In the genomic region with DNA sequence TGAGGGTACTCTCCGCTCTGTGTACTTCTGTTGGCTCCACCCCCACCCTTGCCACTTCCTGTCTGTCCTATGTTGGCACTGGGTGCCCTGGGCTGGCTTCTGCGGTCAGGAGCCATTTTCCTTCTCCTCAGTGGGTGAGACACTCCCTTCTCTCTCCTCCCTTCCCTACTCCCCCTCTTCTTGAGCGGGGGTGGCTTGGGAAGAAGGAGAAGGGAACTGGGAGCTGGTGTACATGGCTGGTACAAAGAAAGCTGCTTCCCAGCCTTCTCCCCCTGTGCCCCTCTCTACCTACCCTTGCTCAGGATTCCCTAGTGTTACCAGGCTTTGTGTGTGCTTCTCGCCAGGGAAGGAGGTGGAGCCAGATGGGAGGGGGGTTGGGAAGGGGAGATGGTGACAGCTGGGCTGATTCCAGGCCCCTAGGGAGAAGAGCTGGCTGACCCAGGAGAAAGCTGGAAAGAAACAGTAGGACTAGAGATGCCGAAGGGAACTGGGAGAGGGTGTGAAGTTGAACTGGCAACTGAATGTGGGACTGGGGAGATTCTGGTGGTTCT, we compare ENCODE assay signal across 9 mouse cellular contexts. TPM values are rescaled to one million over a fixed set of nuclear protein-coding genes. Genes with fewer than 3 reads are reported as not detected.
A peak's percentile ranks its signal among the peaks of the same experiment; 100 is the strongest.
DNase-seq lines count a peak whose midpoint lies in the region; ATAC-seq and TF ChIP-seq lines count a peak whose summit lies in the region.
"Had no signal": no experiment of that assay in that cellular context is flagged by ENCODE, and none has a peak within 500 bp of the region (broad histone marks: within the 10 kb centered on the region; RNA-seq: fewer than 3 reads in every experiment).

No protein-coding gene starts in this region.

- TF ChIP-seq POLR2A in lung, adult 2 months (IDR thresholded peaks at IDR 0.05; ENCODE audit: borderline replicate concordance, extremely low read depth, low read depth, low read length), result no peak

- H3K4me3 ChIP-seq in gastrocnemius, adult 2 months, result peak overlapping the region; percentile 98
- H3K4me3 ChIP-seq in forebrain, embryonic 11.5 days (ENCODE audit: low read depth, low read length), result peak overlapping the region; percentile 11; the same call in 1 of the 2 replicates
- peak overlapping the region; percentile 84 for H3K4me3 ChIP-seq in hindbrain, embryonic 14.5 days (replicated peaks; ENCODE audit: low read length)
- peak overlapping the region; percentile 1 for H3K4me3 ChIP-seq in lung, adult 2 months (replicated peaks; ENCODE audit: extremely low read depth, low read depth, low read length)
- no peak overlapping the region; the same call in 1 of the 2 replicates for H3K4me3 ChIP-seq in neural tube, embryonic 14.5 days (ENCODE audit: low read depth, low read length)

- H3K36me3 ChIP-seq in forebrain, embryonic 11.5 days (ENCODE audit: control insufficient read depth, insufficient read depth, low read length), result peaks cover 32% of the 10 kb centered on the region
- H3K36me3 ChIP-seq in hindbrain, embryonic 14.5 days (replicated peaks; ENCODE audit: control insufficient read depth, insufficient read depth), result peaks cover 62% of the 10 kb centered on the region
- peaks cover 51% of the 10 kb centered on the region for H3K36me3 ChIP-seq in neural tube, embryonic 14.5 days (ENCODE audit: control insufficient read depth, insufficient read depth, low read length)

- no peak for ATAC-seq in forebrain, embryonic 11.5 days (replicated peaks; ENCODE audit: low FRiP score)
- no peak for ATAC-seq in hindbrain, embryonic 14.5 days (ENCODE audit: low FRiP score)
- ATAC-seq in neural tube, embryonic 14.5 days (ENCODE audit: low read depth), result no peak
- ATAC-seq: Patski had no signal

- intact Hi-C loops in gastrocnemius, adult 2 months (cut with DNase I), result loop anchor here (5.0 kb wide), 1 partner anchor 33 kb away; the partner anchor contains the start of gene Nop2

- H3K27ac ChIP-seq in gastrocnemius, adult 2 months, result peak overlapping the region; percentile 94
- H3K27ac ChIP-seq in forebrain, embryonic 11.5 days (ENCODE audit: low read depth, low read length), result peak overlapping the region; percentile 70
- peak overlapping the region; percentile 79 for H3K27ac ChIP-seq in hindbrain, embryonic 14.5 days
- peak overlapping the region; percentile 12; the same call in 1 of the 2 replicates for H3K27ac ChIP-seq in neural tube, embryonic 14.5 days (ENCODE audit: low read depth, low read length)

- H3K9ac ChIP-seq in forebrain, embryonic 11.5 days (ENCODE audit: low read length), result peak overlapping the region; percentile 37; the same call in 1 of the 2 replicates
- H3K9ac ChIP-seq in hindbrain, embryonic 14.5 days, result peak overlapping the region; percentile 92
- H3K9ac ChIP-seq in neural tube, embryonic 14.5 days (replicated peaks; ENCODE audit: low read depth, low read length), result 0 out of 2 replicates have a peak overlapping the region, but pooled peaks have one; percentile 26

- H3K9me3 ChIP-seq in forebrain, embryonic 11.5 days (ENCODE audit: control insufficient read depth, low read length), result no peaks in the 10 kb centered on the region
- no peaks in the 10 kb centered on the region for H3K9me3 ChIP-seq in hindbrain, embryonic 14.5 days (ENCODE audit: control insufficient read depth, low read length)
- H3K9me3 ChIP-seq in neural tube, embryonic 14.5 days (ENCODE audit: control insufficient read depth, low read length), result no peaks in the 10 kb centered on the region

- peak overlapping the region; percentile 97 for H3K4me2 ChIP-seq in forebrain, embryonic 11.5 days (ENCODE audit: low read depth, low read length, severe bottlenecking)
- H3K4me2 ChIP-seq in hindbrain, embryonic 14.5 days (replicated peaks), result peak overlapping the region; percentile 81
- peak overlapping the region; percentile 91 for H3K4me2 ChIP-seq in neural tube, embryonic 14.5 days (ENCODE audit: low read depth, low read length)

- no peak for TF ChIP-seq CTCF in gastrocnemius, adult 2 months (IDR thresholded peaks at IDR 0.05)
- no peak for TF ChIP-seq CTCF in lung, adult 2 months (IDR thresholded peaks at IDR 0.05; ENCODE audit: insufficient read depth, low read length)

- no peaks in the 10 kb centered on the region for H3K27me3 ChIP-seq in forebrain, embryonic 11.5 days (ENCODE audit: control insufficient read depth, insufficient read depth, low read length)
- H3K27me3 ChIP-seq in hindbrain, embryonic 14.5 days (ENCODE audit: control insufficient read depth, insufficient read depth, low read length), result no peaks in the 10 kb centered on the region
- no peaks in the 10 kb centered on the region; the same call in 1 of the 2 replicates for H3K27me3 ChIP-seq in neural tube, embryonic 14.5 days (ENCODE audit: control insufficient read depth, insufficient read depth, low read length)
- H3K27me3 ChIP-seq: Patski had no signal

- DNase-seq in gastrocnemius, adult 2 months, result peak; percentile 60
- no peak for DNase-seq in gastrocnemius, postnatal 4 days (ENCODE audit: low spot score in 2 of 2)
- peak; percentile 64 for DNase-seq in MN1 (ENCODE audit: low spot score)
- peak; percentile 63 for DNase-seq in forebrain, embryonic 11.5 days (ENCODE audit: low spot score)
- DNase-seq in hindbrain, embryonic 14.5 days (ENCODE audit: low spot score), result no peak
- peak; percentile 48 for DNase-seq in lung, adult 2 months
- DNase-seq in left cerebral cortex, adult 11 months (ENCODE audit: low spot score), result no peak

- H3K4me1 ChIP-seq in forebrain, embryonic 11.5 days (replicated peaks; ENCODE audit: control insufficient read depth, insufficient read depth, low read length), result peaks cover 26% of the 10 kb centered on the region
- peaks cover 33% of the 10 kb centered on the region for H3K4me1 ChIP-seq in hindbrain, embryonic 14.5 days (replicated peaks; ENCODE audit: control insufficient read depth, insufficient read depth, low read length)
- peaks cover 28% of the 10 kb centered on the region for H3K4me1 ChIP-seq in lung, adult 2 months (ENCODE audit: control insufficient read depth, insufficient read depth, low read length)
- H3K4me1 ChIP-seq in neural tube, embryonic 14.5 days (ENCODE audit: control insufficient read depth, insufficient read depth, low read length), result peaks cover 27% of the 10 kb centered on the region

- WGBS in forebrain, embryonic 11.5 days, result 60% methylated on average over 5 of the region's 5 CpGs
- WGBS in hindbrain, embryonic 14.5 days, result 26% methylated on average over 5 of the region's 5 CpGs
- WGBS in lung, adult 2 months, result 21% methylated on average over 5 of the region's 5 CpGs
- 28% methylated on average over 5 of the region's 5 CpGs for WGBS in neural tube, embryonic 14.5 days

RNA-seq across cellular contexts. Expression of gene Chd4, which starts 3.7 kb away (rescaled TPM):
- total RNA-seq in gastrocnemius, adult 2 months (2021), result 10 to 100 TPM; 68.8 to 71.2 TPM
- 100 to 1,000 TPM; 160 to 164 TPM for total RNA-seq in gastrocnemius, postnatal 4 days (2021)
- polyA plus RNA-seq in forebrain, embryonic 11.5 days (2014; fragmentation: Nextera tagmentation; extraction: Ambion mirVana), result 124 and 131 TPM in 2 replicates
- polyA plus RNA-seq in hindbrain, embryonic 14.5 days (2014; fragmentation: Nextera tagmentation; extraction: Ambion mirVana), result 68.5 and 78.0 TPM in 2 replicates
- 108 and 129 TPM in 2 replicates for polyA plus RNA-seq in lung, adult 2 months (2012; rRNA removed)
- polyA plus RNA-seq in neural tube, embryonic 14.5 days (2014; fragmentation: Nextera tagmentation; extraction: Ambion mirVana), result 72.1 and 82.2 TPM in 2 replicates

RNA-seq across cellular contexts. Expression of gene Lpar5, which starts 31.8 kb away (rescaled TPM):
- not detected for total RNA-seq in gastrocnemius, adult 2 months (2021)
- total RNA-seq in gastrocnemius, postnatal 4 days (2021), result under 1 TPM; 0.20 to 0.31 TPM
- polyA plus RNA-seq in forebrain, embryonic 11.5 days (2014; fragmentation: Nextera tagmentation; extraction: Ambion mirVana), result 0.21 and 0.36 TPM in 2 replicates
- polyA plus RNA-seq in hindbrain, embryonic 14.5 days (2014; fragmentation: Nextera tagmentation; extraction: Ambion mirVana), result 0.50 and 0.51 TPM in 2 replicates
- 6.5 and 13.9 TPM in 2 replicates for polyA plus RNA-seq in lung, adult 2 months (2012; rRNA removed)
- polyA plus RNA-seq in neural tube, embryonic 14.5 days (2014; fragmentation: Nextera tagmentation; extraction: Ambion mirVana), result 0.70 and 0.91 TPM in 2 replicates
- polyA plus RNA-seq: Patski had no signal

RNA-seq across cellular contexts. Expression of gene Nop2, which starts 32.2 kb away (rescaled TPM):
- total RNA-seq in gastrocnemius, adult 2 months (2021), result 10 to 100 TPM; 17.9 to 18.1 TPM
- total RNA-seq in gastrocnemius, postnatal 4 days (2021), result 10 to 100 TPM; 26.7 to 28.5 TPM
- polyA plus RNA-seq in forebrain, embryonic 11.5 days (2014; fragmentation: Nextera tagmentation; extraction: Ambion mirVana), result 65.4 and 70.3 TPM in 2 replicates
- 40.3 and 48.4 TPM in 2 replicates for polyA plus RNA-seq in hindbrain, embryonic 14.5 days (2014; fragmentation: Nextera tagmentation; extraction: Ambion mirVana)
- 10.1 and 13.6 TPM in 2 replicates for polyA plus RNA-seq in lung, adult 2 months (2012; rRNA removed)
- polyA plus RNA-seq in neural tube, embryonic 14.5 days (2014; fragmentation: Nextera tagmentation; extraction: Ambion mirVana), result 45.0 and 49.6 TPM in 2 replicates

RNA-seq across cellular contexts. Expression of gene Iffo1, which starts 45.5 kb away (rescaled TPM):
- total RNA-seq in gastrocnemius, adult 2 months (2021), result 1 to 10 TPM; 7.8 to 9.4 TPM
- 100 to 1,000 TPM in 1 of 2 experiments, 10 to 100 TPM in 1; 90.6 to 108 TPM for total RNA-seq in gastrocnemius, postnatal 4 days (2021)
- polyA plus RNA-seq in forebrain, embryonic 11.5 days (2014; fragmentation: Nextera tagmentation; extraction: Ambion mirVana), result 10.5 and 12.3 TPM in 2 replicates
- polyA plus RNA-seq in hindbrain, embryonic 14.5 days (2014; fragmentation: Nextera tagmentation; extraction: Ambion mirVana), result 18.2 and 19.0 TPM in 2 replicates
- polyA plus RNA-seq in lung, adult 2 months (2012; rRNA removed), result 45.0 and 51.0 TPM in 2 replicates
- polyA plus RNA-seq in neural tube, embryonic 14.5 days (2014; fragmentation: Nextera tagmentation; extraction: Ambion mirVana), result 18.3 and 18.5 TPM in 2 replicates

RNA-seq across cellular contexts. Expression of gene Acrbp, which starts 50.0 kb away (rescaled TPM):
- 1 to 10 TPM; 2.4 to 4.5 TPM for total RNA-seq in gastrocnemius, adult 2 months (2021)
- total RNA-seq in gastrocnemius, postnatal 4 days (2021), result 1 to 10 TPM; 3.9 to 4.6 TPM
- 14.6 and 15.8 TPM in 2 replicates for polyA plus RNA-seq in forebrain, embryonic 11.5 days (2014; fragmentation: Nextera tagmentation; extraction: Ambion mirVana)
- 17.1 and 18.7 TPM in 2 replicates for polyA plus RNA-seq in hindbrain, embryonic 14.5 days (2014; fragmentation: Nextera tagmentation; extraction: Ambion mirVana)
- polyA plus RNA-seq in lung, adult 2 months (2012; rRNA removed), result 23.7 TPM in 2 replicates
- polyA plus RNA-seq in neural tube, embryonic 14.5 days (2014; fragmentation: Nextera tagmentation; extraction: Ambion mirVana), result 16.8 and 19.8 TPM in 2 replicates

Comparison
In these comparisons a context has a peak if more than half of its experiments do, and no peak if none do; other contexts are left out.
1. DNase-seq: peak in gastrocnemius, adult 2 months (single experiment), MN1 (single experiment), forebrain, embryonic 11.5 days (single experiment) and lung, adult 2 months (single experiment); none in gastrocnemius, postnatal 4 days (0 of 2), hindbrain, embryonic 14.5 days (single experiment) and left cerebral cortex, adult 11 months (single experiment).
2. H3K27ac ChIP-seq: peak in every context shown above with its lines; median percentile 94 in gastrocnemius, adult 2 months; 79 in hindbrain, embryonic 14.5 days; 70 in forebrain, embryonic 11.5 days; 12 in neural tube, embryonic 14.5 days.
3. H3K9ac ChIP-seq: peak in every context shown above with its lines; median percentile 92 in hindbrain, embryonic 14.5 days; 37 in forebrain, embryonic 11.5 days; 26 in neural tube, embryonic 14.5 days.
4. Peak in every context shown above with its lines, with median percentiles within 50 percentile points of each other: H3K4me2 ChIP-seq.